ENCODE assay signal across 11 mouse cellular contexts in genomic region chr6:6879371-6880325, GRCm38 (mm10). TPM values are rescaled to one million over a fixed set of nuclear protein-coding genes. Genes with fewer than 3 reads are reported as not detected.
DNase-seq lines count a peak whose midpoint lies in the region; ATAC-seq lines count a peak whose summit lies in the region.
"Had no signal": no experiment of that assay in that cellular context is flagged by ENCODE, and none has a peak within 500 bp of the region (broad histone marks: within the 10 kb centered on the region; RNA-seq: fewer than 3 reads in every experiment).

No protein-coding gene starts in this region.

- H3K27me3 ChIP-seq in heart, embryonic 13.5 days (replicated peaks): peaks cover 97% of the 10 kb centered on the region
- peaks cover 71% of the 10 kb centered on the region for H3K27me3 ChIP-seq in limb, embryonic 11.5 days (ENCODE audit: control insufficient read depth, insufficient read depth, low read length)

- H3K36me3 ChIP-seq in heart, embryonic 13.5 days: no peaks in the 10 kb centered on the region
- H3K36me3 ChIP-seq in limb, embryonic 11.5 days (ENCODE audit: control insufficient read depth, insufficient read depth, low read length): no peaks in the 10 kb centered on the region

- no peak for ATAC-seq in heart, embryonic 13.5 days (ENCODE audit: extremely low read depth, insufficient number of reproducible peaks, low FRiP score, low TSS enrichment)
- no peak for ATAC-seq in limb, embryonic 11.5 days (ENCODE audit: insufficient number of reproducible peaks, low FRiP score, low TSS enrichment, low read depth)
- ATAC-seq in megakaryocyte progenitor cell, adult 5-6 weeks (replicated peaks; ENCODE audit: poor library complexity): no peak

- DNase-seq in heart, postnatal 14 days: no peak
- peak; percentile 41 for DNase-seq in retina, embryonic 14.5 days (ENCODE audit: low spot score)
- no peak for DNase-seq in retina, postnatal 1 day
- DNase-seq in limb, embryonic 11.5 days (ENCODE audit: low spot score): peak; percentile 69
- DNase-seq in adrenal gland, postnatal 36 days: no peak
- no peak for DNase-seq in spleen, adult 12 weeks (ENCODE audit: low spot score)
- DNase-seq: cerebellum, adult 8-10 months; gastrocnemius, postnatal 10 days had no signal

- no peak overlapping the region for H3K27ac ChIP-seq in heart, embryonic 13.5 days (replicated peaks)
- no peak overlapping the region for H3K27ac ChIP-seq in limb, embryonic 11.5 days (replicated peaks; ENCODE audit: low read depth, low read length)

- H3K4me1 ChIP-seq in heart, embryonic 13.5 days: peaks cover 38% of the 10 kb centered on the region
- peaks cover 11% of the 10 kb centered on the region for H3K4me1 ChIP-seq in limb, embryonic 11.5 days (ENCODE audit: control insufficient read depth, insufficient read depth, low read length)

- peak overlapping the region; percentile 61 for H3K4me3 ChIP-seq in heart, embryonic 13.5 days
- peak overlapping the region; percentile 55 for H3K4me3 ChIP-seq in limb, embryonic 11.5 days (ENCODE audit: low read depth, low read length)

- 5% methylated on average over 44 of the region's 44 CpGs for WGBS in heart, embryonic 13.5 days
- under 1% methylated on average over 44 of the region's 44 CpGs for WGBS in limb, embryonic 11.5 days

- H3K9ac ChIP-seq in heart, embryonic 13.5 days: no peak overlapping the region
- H3K9ac ChIP-seq in limb, embryonic 11.5 days (ENCODE audit: low read length): no peak overlapping the region

- no peaks in the 10 kb centered on the region for H3K9me3 ChIP-seq in heart, embryonic 13.5 days
- H3K9me3 ChIP-seq in limb, embryonic 11.5 days (ENCODE audit: control insufficient read depth, low read length): no peaks in the 10 kb centered on the region

- intact Hi-C loops in heart, postnatal 14 days (cut with DNase I): loop anchor here (2.0 kb wide), 1 partner anchor 15 kb away; no protein-coding TSS in a partner anchor

- H3K4me2 ChIP-seq in heart, embryonic 13.5 days: peak overlapping the region; percentile 93
- H3K4me2 ChIP-seq in limb, embryonic 11.5 days (ENCODE audit: low read depth, severe bottlenecking): peak overlapping the region; percentile 29

RNA-seq across cellular contexts. Expression of gene Dlx5, which starts 2.2 kb away (rescaled TPM):
- polyA plus RNA-seq in heart, embryonic 13.5 days (2015; fragmentation: Nextera tagmentation; extraction: Ambion mirVana): 0.94 and 1.1 TPM in 2 replicates
- total RNA-seq in heart, postnatal 14 days (2021): under 1 TPM in 1 of 2 experiments, not detected in 1; 0.41 TPM
- polyA plus RNA-seq in limb, embryonic 11.5 days (2014; fragmentation: Nextera tagmentation; extraction: Ambion mirVana): 15.5 and 16.3 TPM in 2 replicates
- total RNA-seq in adrenal gland, postnatal 36 days (2021): under 1 TPM in 1 of 2 experiments, not detected in 1; 0.53 TPM
- not detected in 2 replicates for total RNA-seq in megakaryocyte progenitor cell, adult 5-6 weeks (2015)
- total RNA-seq in megakaryocyte progenitor cell, adult 5-6 weeks (2017): not detected in 2 replicates
- polyA plus RNA-seq: C2C12 had no signal

RNA-seq across cellular contexts. Expression of gene Dlx6, which starts 16.5 kb away (rescaled TPM):
- not detected in 2 replicates for polyA plus RNA-seq in heart, embryonic 13.5 days (2015; fragmentation: Nextera tagmentation; extraction: Ambion mirVana)
- not detected for total RNA-seq in heart, postnatal 14 days (2021)
- polyA plus RNA-seq in limb, embryonic 11.5 days (2014; fragmentation: Nextera tagmentation; extraction: Ambion mirVana): 0.36 and 0.89 TPM in 2 replicates
- total RNA-seq in adrenal gland, postnatal 36 days (2021): not detected
- not detected in 2 replicates for total RNA-seq in megakaryocyte progenitor cell, adult 5-6 weeks (2015)
- not detected in 2 replicates for total RNA-seq in megakaryocyte progenitor cell, adult 5-6 weeks (2017)
- polyA plus RNA-seq: C2C12 had no signal

Comparison
In these comparisons a context has a peak if more than half of its experiments do, and no peak if none do; other contexts are left out.
1. DNase-seq: peak in retina, embryonic 14.5 days (single experiment) and limb, embryonic 11.5 days (single experiment); none in heart, postnatal 14 days (0 of 2), retina, postnatal 1 day (single experiment), adrenal gland, postnatal 36 days (0 of 2) and spleen, adult 12 weeks (single experiment).